Mouse (Mus musculus): ENCODE results near the gene Exoc3l4. TPM values are rescaled to one million over a fixed set of nuclear protein-coding genes. Genes with fewer than 3 reads are reported as not detected.

Gene Exoc3l4
- 25.7 and 28.1 TPM in 2 replicates for polyA plus RNA-seq (2012; rRNA removed)

GRCm38 (mm10) chr12:111416921-111417779, at the start of gene Exoc3l4:
Gene Exoc3l4, plus strand, starts transcription at chr12:111417017.

GRCm38 (mm10) chr12:111377376-111377973, 39.3 kb upstream of the Exoc3l4 start, which contains the start of gene Cdc42bpb:
Gene Cdc42bpb, minus strand, starts transcription at chr12:111377718.

GRCm38 (mm10) chr12:111406622-111407021, 10.2 kb upstream of the Exoc3l4 start, which contains the start of gene Lbhd2:
Gene Lbhd2, plus strand, starts transcription at chr12:111406809.

GRCm38 (mm10) chr12:111442309-111443010, 25.6 kb downstream of the Exoc3l4 start, which contains the start of gene Tnfaip2:
Gene Tnfaip2, plus strand, starts transcription at chr12:111442469.

Other genes with a start within 250 kb of the Exoc3l4 start
- not detected in 2 replicates for gene 4930595D18Rik, start 232.5 kb upstream of the Exoc3l4 start, polyA plus RNA-seq (2012; rRNA removed)
- 0.49 and 0.81 TPM in 2 replicates for gene Amn, start 145.9 kb upstream of the Exoc3l4 start, polyA plus RNA-seq (2012; rRNA removed)
- gene Cdc42bpb, start 39.3 kb upstream of the Exoc3l4 start, polyA plus RNA-seq (2012; rRNA removed): 33.6 and 44.0 TPM in 2 replicates
- 0.10 TPM in 1 of 2 replicates, not detected in the other for gene Lbhd2, start 10.2 kb upstream of the Exoc3l4 start, polyA plus RNA-seq (2012; rRNA removed)
- gene Tnfaip2, start 25.5 kb downstream of the Exoc3l4 start, polyA plus RNA-seq (2012; rRNA removed): 36.6 and 38.5 TPM in 2 replicates
- gene Gm266, start 68.8 kb downstream of the Exoc3l4 start, polyA plus RNA-seq (2012; rRNA removed): 0.58 and 0.59 TPM in 2 replicates
- gene Eif5, start 121.0 kb downstream of the Exoc3l4 start, polyA plus RNA-seq (2012; rRNA removed): 86.5 and 86.8 TPM in 2 replicates
- 18.8 and 21.0 TPM in 2 replicates for gene Mark3, start 157.5 kb downstream of the Exoc3l4 start, polyA plus RNA-seq (2012; rRNA removed)

Data from liver, embryonic 18 days (tissue).